Mouse (Mus musculus): ENCODE data around the gene Ripor2.

DNA sequence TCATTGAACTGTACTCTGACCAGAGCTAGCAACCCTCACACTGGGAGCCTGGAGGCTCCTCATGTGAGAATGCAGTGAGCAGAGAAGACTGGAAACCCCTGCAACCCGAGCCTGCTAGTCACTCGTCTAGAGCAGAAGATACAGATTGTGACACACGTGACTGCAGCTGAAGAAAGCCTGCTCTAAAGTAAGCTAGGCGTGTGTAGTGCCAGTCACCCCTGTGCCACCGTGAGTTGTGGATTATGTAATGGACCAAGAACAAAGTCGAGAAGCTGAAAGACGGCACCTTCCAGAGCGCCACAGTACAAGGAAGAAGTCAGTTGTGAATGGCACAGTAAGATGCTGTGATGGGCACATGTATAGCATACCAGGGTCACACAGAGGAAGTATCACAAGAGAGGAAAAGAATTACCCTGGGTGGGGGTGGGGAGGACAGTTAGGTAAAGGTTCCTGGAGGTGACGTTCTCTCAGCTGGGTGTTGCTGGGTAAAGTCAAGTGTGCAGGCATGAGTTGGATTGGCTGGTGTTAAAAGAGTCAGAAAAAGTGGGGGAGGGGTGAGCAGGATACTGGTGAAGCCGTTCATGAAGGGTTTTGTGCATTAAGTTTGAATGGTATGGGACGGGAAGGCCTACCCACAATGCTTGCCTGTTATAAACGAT lies 35.1 kb upstream of the Ripor2 start:
- no peak for TF ChIP-seq POLR2A (IDR thresholded peaks at IDR 0.05; ENCODE audit: control insufficient read depth, extremely low read depth, insufficient read depth, low read length, poor library complexity)
- TF ChIP-seq CTCF (IDR thresholded peaks at IDR 0.05; ENCODE audit: borderline replicate concordance, control insufficient read depth, extremely low read depth, insufficient read depth, low read length, poor library complexity), result no peak
